Mouse (Mus musculus) layer of hippocampus, adult 2 months (tissue): ENCODE measurements around the gene Vti1b. TPM values are rescaled to one million over a fixed set of nuclear protein-coding genes. Genes with fewer than 3 reads are reported as not detected.
A peak's percentile ranks its signal among the peaks of the same experiment; 100 is the strongest.
"Not testable (repeated sequence)": the region's sequence is repeated elsewhere in the genome, so short reads cannot be mapped to it uniquely, and the experiment has no call there.

ENCODE experiments used
- DNase-seq, 2 experiments: peaks; one replicate each; pipeline ENCODE4 v3.0.0; 2022; ENCODE audit warnings: low spot score in 2 of 2
- H3K27ac ChIP-seq: fragments of 200-600 bp; 2 replicates; pipeline ENCODE4 v1.8.1; 2022
- H3K4me3 ChIP-seq: fragments of 200-600 bp; 2 replicates; pipeline ENCODE4 v1.8.1; 2022; ENCODE audit warnings: mild to moderate bottlenecking
- CTCF ChIP-seq: fragments of 200-600 bp; conservative IDR thresholded peaks from 2 replicates; pipeline ENCODE4 v1.8.1; 2022; ENCODE audit warnings: antibody characterized with exemption, mild to moderate bottlenecking, moderate library complexity
- long read RNA-seq, 2 experiments: library from polyadenylated mRNA; stranded (forward); transcript quantifications; one replicate each; pipeline ENCODE4 v2.0.0; 2021; ENCODE audit warnings: borderline mapping rate in 2 of 2
- total RNA-seq, 2 experiments: library from RNA; stranded (reverse); gene quantifications; 2 replicates each; pipeline ENCODE4 v1.2.3; 2021

Vti1b gene
- 100 to 1,000 TPM; 162 to 167 TPM for total RNA-seq
- long read RNA-seq, experiment 1, transcript Vti1b-203 (5 exons, 1,059 nt) = minor isoform, 5 of 116 reads
- long read RNA-seq, experiment 1, transcript Vti1b-201 (6 exons, 1,490 nt) = major isoform, 96 of 116 reads
- long read RNA-seq, experiment 1, partial matches to known transcripts = 2 of 116 reads
- long read RNA-seq, experiment 1, other reads (novel, unspliced or antisense) = 13 of 116 reads
- long read RNA-seq, experiment 2, transcript Vti1b-203 (5 exons, 1,059 nt) = minor isoform, 5 of 135 reads
- long read RNA-seq, experiment 2, transcript Vti1b-201 (6 exons, 1,490 nt) = major isoform, 113 of 135 reads
- long read RNA-seq, experiment 2, partial matches to known transcripts = 5 of 135 reads
- long read RNA-seq, experiment 2, other reads (novel, unspliced or antisense) = 12 of 135 reads

DNA sequence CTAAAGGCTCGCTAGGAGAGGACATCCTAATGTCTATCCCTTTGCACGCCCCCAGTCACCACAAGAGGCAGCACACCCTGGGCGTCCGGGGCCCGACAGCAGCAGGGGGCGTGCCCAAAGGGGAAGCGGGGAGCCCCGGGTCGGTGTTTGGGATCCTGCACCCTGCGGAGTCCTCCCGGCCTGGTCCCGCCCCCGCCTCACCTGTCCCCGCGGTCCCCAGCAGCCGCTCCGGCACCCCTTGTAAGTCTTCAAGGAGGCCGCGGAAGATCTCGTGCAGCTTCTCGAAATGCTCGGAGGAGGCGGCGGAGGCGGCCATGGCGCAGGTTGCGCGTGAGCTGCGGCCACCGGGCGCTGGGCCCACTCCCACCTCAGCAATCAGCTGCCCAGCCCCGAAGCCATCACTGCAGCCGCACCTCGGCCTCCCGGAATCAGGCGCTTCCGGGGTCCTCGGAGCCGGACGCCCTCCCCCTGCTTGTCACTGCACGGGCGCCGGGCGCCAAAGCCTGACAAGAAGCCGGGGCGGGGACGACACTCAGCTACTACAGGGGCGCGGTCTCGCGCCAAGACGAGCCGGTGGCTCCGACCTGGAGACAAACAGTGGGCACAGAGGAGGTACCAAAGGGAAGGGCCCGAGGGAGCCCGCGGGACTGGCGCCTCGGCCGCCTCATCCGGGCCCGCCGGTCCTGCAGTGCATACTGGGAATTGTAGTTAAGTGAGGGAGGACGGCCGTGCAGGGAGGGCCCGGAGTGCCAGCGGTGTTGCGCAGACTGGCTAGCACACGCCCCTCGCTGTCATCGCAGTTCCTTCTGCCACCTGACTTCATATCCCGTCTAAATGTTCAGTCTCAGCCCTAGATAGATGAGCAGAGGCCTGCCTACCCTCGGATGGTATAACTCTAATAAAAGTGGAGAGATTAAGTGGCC is at the start of gene Vti1b:
Gene Vti1b (minus strand): TSS at position 649 of the 923 bp plus-strand sequence.
- peak within 1 kb of the TSS; percentile 85 for H3K4me3 ChIP-seq
- peak; percentile 85 to 92 for DNase-seq
- peak within 1 kb of the TSS; percentile 100 for H3K27ac ChIP-seq
- peak; percentile 80 for TF ChIP-seq CTCF

DNA sequence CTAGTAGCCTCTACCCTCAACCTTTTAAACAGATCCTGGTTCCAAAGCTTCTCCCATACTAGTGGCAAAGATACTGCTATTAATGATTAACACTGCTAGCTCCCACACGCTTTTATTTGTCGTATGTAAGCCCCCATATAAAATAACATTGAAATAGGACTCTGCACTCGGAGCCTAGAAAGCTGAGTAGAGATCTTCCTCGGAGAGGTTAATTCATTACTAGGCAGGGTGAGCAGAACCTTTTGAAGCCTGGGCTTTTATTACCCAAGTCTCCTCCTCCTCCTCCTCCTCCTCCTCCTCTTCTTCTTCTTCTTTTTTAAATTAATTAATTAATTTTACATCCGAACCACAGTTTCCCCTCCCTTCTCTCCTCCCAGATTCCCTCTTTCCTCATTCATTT is 45.0 kb upstream of the Vti1b start:
- H3K4me3 ChIP-seq = no peak overlapping the region
- TF ChIP-seq CTCF = no peak
- no peak for DNase-seq
- H3K27ac ChIP-seq = no peak overlapping the region

DNA sequence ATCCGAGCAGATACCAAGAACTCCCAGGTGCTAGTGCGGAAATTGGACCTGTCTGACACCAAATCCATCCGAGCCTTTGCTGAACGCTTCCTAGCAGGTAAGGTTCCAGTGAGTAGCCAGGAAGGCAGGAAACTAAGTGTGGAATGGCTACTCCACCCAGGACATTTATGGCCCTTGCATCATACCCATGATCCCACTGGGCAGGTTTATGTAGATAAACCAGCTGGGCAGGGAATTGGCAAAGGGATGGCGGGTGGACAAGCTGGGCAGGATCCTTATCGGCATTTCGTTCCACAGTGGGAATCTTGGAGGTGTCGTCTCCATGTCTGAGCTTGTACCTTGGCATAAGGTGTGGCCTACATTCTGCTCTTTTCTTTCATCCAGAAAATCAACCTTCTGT is 39.0 kb upstream of the Vti1b start:
- DNase-seq = no peak
- Histone ChIP-seq H3K27ac (no peak overlapping the region), H3K4me3 (no peak overlapping the region)
- TF ChIP-seq CTCF = no peak

DNA sequence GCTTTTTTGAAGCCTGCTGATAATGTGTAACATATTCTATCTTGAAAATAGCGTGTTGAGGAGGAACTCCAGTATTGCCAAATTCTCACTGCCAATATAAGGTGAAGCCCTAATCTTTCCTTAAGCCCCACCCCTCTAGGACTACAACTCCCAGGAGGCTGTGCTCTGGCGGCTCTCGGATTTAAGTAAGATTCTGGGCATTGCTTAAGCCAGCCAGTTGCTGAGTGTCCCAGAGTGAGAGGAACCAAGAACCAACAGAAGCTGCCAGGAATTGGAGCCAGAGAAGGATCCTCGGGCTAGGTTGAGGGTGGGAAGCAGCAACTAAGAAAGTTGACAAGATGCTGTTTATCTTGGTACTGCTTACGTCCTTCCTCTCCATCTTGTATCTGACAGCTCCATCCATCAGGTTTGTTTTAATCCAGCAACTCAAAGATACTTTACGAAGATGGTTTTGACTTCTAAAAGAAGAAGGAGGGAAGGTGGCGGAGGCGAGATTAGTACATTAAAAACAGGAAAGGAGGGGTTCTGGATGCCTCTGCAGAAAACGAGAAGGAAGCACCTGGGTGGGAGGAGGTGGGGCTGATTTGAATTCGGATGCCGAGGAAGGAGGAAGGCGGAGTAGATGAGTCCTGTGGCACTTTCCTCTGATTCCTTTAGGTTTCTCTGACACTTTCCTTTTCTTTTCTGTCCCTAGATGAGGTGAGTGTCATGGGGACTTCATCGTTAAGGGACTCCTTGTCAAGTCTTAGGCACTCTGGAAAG is 36.4 kb upstream of the Vti1b start, which contains the start of gene Rdh12:
Gene Rdh12 (plus strand): TSS at position 212 of the 762 bp plus-strand sequence.
- DNase-seq = peak; percentile 37 to 56
- Histone ChIP-seq H3K4me3 (peak within 1 kb of the TSS; percentile 74), H3K27ac (peak within 1 kb of the TSS; percentile 53; the same call in 1 of the 2 replicates)
- no peak for TF ChIP-seq CTCF

DNA sequence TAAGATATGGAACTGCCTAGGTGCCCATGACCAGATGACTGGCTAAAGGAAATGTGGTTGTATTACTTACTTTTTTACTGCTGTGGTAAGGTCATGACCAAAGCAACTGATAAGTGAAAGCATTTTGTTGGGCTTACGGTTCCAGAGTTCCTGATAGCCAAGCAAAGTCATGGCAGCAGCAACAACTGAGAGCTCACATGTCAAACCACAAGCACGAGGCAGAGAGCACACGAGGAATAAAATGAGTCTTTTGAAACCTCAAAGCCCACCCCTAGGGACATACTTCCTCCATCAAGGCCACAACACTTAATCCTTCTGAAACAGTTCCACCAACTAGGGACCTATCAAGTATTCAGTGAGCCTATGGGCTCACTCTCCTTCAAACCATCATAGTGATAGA is 29.4 kb upstream of the Vti1b start:
- Histone ChIP-seq H3K27ac (no peak overlapping the region), H3K4me3 (no peak overlapping the region)
- DNase-seq = no peak
- no peak for TF ChIP-seq CTCF

DNA sequence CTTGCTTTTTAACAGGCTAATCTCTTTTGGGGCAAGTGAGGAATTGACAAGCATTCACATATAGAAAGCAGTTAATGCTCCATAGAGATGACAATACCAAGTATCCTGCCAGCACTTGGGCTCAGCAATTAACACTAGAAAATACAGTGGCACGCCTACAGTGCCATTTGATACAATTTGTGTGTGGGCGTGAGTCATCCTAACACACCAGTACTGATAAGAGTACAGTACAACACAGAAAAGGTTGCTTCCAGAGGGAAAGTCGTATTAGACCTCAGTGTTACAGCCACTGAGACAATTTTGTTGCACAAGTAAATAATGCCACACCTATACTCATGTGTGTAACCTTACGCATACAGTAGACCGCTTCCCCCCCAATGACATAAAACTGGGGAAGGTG is 24.6 kb upstream of the Vti1b start:
- Histone ChIP-seq H3K27ac (no peak overlapping the region), H3K4me3 (no peak overlapping the region)
- no peak for TF ChIP-seq CTCF
- DNase-seq = peak in 1 of 2 experiments; percentile 49

DNA sequence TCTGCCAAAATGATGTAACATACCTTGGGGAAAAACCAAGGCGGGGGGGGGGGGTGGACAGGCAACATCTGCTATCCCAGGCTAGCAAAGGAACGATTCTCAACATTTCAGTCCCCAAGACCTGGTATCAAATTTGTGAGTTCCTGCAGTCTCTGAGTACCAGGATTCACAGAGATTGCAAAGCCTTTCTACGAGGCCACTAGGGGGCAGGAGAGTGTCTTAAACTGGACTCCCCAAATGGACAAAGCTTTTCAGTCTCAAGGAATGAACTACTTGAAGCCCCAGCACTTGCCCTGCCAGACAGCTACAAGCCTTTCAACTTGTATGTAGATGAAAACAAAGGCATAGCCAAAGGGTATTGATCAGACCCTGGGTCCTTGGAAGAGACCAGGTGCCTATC is 21.0 kb upstream of the Vti1b start:
- H3K4me3 ChIP-seq = no peak overlapping the region
- H3K27ac ChIP-seq = no peak overlapping the region
- TF ChIP-seq CTCF = peak; percentile 88
- DNase-seq = peak; percentile 65 to 72

DNA sequence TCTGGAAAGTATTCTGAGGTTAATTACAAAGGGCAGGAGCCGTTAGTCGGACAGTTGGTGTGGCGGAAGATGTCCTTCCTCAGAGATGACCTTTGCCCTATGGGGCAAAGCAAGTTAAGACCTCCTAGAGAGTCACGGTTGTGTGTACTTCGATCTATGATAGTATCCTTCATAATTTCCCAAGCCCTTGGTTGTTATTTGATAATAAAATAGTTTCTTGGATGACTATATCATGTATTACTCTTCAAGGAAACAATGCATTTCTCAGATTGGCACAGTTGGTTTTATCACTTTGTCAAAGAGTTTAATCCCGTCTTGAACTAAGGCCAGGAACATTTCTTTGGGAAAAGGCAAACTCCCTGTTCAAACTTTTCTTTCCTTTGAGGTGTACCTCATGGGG is 19.7 kb upstream of the Vti1b start, which contains the start of gene Rdh11:
Gene Rdh11 (minus strand): TSS at position 101 of the 400 bp plus-strand sequence.
- DNase-seq = no peak
- no peak for TF ChIP-seq CTCF
- Histone ChIP-seq H3K4me3 (peak within 1 kb of the TSS; percentile 83), H3K27ac (peak within 1 kb of the TSS; percentile 34)

DNA sequence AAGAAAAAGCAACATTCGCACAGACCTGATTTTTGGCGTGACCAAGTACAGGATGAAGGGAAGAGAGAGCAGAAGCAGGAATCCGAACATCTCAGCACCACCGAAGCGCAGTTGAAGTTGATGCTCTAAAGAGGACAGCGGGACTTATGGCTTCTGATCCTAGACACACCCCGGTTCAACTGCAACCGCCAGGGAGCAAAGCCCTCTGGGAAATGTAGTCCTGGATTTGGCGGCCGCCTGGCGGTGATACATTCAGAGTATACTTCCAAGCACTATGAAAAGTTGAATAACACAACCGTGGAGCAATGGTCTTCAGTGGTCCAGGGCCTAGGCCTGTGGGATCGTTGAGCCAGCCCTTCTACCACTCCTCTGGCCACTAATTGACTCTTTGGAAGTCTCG is 19.2 kb upstream of the Vti1b start:
- peak overlapping the region; percentile 83 for H3K4me3 ChIP-seq
- TF ChIP-seq CTCF = peak; percentile 82
- peak overlapping the region; percentile 34 for H3K27ac ChIP-seq
- DNase-seq = peak; percentile 66 to 72

DNA sequence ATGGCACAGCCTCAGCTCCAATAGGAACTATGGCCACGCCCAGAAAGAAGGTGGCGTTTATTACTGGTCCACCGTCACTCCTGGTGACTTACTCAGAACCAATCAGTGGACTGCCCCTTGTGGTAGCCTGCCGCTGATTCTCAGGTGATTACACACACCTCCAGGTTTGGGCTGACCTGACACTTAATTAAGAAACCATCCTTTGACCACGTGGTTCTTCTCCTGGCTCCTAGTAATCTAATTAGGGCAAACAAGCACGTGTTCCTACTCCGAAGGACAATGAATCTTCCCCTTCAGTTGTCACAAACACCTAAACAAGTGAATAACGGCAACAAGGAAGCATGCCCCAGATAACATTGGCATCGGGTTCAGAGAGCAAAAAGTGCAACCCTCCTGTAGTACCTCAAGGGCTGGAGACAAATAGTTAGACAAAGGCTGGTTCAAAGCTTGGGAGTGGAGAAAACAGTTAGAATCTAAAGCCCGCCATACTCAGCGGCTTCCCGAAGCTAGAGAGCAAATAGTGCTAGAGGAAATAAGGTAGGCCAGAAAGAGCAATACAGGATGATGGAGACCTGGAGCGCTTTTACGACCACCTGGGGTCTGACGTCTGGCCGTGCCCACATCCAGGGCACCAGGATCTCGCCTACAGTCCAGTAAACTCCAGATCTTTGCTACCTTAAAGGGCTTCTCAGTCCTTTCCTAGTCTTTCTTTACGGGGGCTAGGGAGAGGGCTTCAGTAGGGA is 18.6 kb upstream of the Vti1b start:
- TF ChIP-seq CTCF = peak; percentile 54
- Histone ChIP-seq H3K4me3 (peak overlapping the region; percentile 83), H3K27ac (peak overlapping the region; percentile 34)
- DNase-seq = peak; percentile 49 to 70

DNA sequence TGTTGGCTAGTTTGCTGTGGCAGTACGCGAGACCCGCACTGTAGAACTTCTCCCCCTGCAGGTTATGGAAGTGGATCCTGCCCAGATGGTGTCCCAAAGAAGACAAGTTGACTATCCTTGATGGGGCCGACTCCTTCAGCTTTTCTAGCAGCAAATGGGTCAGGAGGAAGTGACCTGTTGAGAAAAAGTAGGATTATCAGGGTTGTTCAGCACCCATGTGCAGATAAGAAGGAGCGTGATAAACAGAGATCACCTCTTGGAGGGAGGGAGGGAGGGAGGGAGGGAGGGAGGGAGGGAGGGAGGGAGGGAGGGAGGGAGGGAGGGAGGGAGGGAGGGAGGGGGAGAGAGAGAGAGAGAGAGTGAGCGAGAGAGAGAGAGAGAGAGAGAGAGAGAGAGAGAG is 12.7 kb upstream of the Vti1b start:
- DNase-seq, H3K4me3 ChIP-seq, H3K27ac ChIP-seq: not testable (repeated sequence)

DNA sequence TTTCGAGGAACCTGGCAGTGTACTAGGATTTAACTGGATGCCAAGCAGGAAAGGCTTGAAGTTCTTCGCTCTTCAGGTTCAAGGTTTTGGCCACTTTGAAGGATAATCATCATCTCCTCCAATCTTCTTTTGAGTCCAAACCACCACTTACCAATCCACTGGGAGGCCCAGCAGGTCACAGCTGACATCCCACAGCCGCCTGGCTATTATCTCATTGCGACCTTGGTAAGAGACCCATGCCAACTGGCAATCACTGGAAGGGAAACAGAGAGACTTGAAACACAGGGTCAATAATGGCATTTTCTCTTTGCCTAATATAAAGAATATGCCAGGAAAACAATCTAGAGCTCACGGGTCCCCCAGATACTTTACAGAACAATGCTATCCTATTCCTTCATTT is 3.5 kb upstream of the Vti1b start:
- no peak for DNase-seq
- H3K27ac ChIP-seq = no peak overlapping the region
- H3K4me3 ChIP-seq = no peak overlapping the region
- TF ChIP-seq CTCF = no peak
